Mouse (Mus musculus): ENCODE measurements around the gene Shtn1.

DNA sequence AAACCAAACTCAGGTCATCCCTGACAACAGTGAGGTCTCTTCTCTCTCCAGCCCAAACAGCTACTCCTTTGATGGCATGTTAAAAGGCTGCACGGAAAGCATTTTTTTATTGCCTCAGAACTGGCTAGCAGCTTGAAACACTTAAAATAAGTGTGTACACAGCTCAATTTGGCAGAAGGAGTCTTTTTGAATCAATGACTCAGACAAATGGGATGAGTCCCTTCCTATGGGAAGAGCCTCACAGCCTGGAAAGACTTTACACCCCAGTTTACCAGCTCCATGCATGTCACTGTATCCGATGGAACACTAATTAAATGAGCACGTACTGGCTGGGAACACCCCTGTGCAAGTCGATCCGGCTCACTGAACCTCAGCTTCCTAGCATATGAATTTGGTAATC is 12.3 kb downstream of the Shtn1 start:
- no peak for TF ChIP-seq GATA1 (IDR thresholded peaks at IDR 0.05; ENCODE audit: low read length)
- TF ChIP-seq TAL1 (IDR thresholded peaks at IDR 0.05; ENCODE audit: low read length), result no peak
